Mouse (Mus musculus): Measurements from ENCODE around the gene Unc93b1.

DNA sequence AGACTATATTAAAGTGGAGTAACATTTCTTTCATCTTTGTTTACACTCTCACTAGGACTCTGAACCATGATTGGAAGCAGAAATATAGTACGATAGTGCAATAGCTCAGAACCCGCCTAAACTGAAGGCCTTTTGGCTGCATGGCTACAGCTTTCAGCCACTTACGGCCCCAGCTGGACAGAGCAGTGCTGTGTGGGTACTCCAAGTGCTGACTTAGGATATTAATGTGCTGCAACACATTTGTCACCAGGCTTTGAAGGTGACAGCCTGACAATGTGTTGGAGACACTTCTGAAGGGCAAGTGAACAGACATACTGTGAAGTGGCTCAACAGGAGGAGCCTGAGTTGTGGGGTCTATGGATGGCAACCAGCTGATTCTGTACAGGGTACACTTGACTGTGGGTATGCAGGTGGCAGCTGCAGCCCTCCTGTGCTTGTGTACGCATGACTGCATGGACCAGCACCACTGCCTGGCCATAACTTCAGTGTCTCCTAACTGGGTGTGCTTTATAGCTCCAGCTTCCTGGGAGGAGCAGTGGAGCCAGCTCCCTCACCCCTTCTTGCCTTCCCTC lies 41.4 kb upstream of the Unc93b1 start:
- TF ChIP-seq CTCF (IDR thresholded peaks at IDR 0.05; ENCODE audit: insufficient read depth, low read length) = no peak
- no peak for TF ChIP-seq POLR2A (IDR thresholded peaks at IDR 0.05; ENCODE audit: borderline replicate concordance, extremely low read depth, low read depth, low read length)
